Mouse (Mus musculus): ENCODE results near the gene Phrf1. TPM values are rescaled to one million over a fixed set of nuclear protein-coding genes. Genes with fewer than 3 reads are reported as not detected.

The Phrf1 gene
- 52.5 and 77.3 TPM in 2 replicates for total RNA-seq (2017)

DNA sequence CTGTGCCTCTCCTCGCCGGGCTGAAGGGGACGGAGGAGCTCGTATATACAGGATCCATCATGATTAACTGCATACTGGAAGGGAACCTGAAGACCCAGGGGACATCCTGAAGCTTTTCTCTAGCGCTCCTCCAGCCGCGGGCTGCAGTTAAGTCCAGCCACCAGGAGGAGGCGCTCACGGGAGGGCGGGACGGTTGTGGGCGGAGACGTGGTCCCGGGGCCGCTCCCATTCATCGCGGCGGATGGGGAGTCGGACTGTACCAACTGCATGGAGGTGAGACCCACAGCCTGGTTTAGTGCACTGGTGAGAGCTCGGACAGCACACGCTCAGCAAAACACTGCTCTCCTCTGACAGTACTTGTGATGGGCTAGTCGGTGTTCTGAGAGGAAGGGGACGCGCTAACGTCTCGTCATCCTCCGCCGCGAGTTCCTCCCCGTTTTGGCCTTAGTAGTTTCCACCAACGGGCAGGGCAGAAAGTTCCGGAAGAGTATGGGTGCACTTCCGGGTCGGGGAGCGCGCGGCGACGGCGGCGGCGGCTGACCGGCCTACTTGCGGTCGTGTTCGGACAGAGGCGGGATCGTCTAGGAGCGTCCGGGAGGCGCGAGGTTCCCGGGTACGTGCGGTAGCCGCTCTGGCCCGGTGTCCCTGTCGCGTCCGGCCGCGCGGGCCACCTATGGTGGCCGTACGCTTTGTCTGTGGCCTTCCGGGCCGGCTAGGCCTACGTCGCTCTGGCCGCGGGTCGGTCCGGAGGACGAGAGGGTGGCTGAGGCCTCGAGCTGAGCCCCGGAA is at the start of gene Phrf1:
Gene Phrf1, plus strand, starts transcription at position 506 of the 789 bp plus-strand sequence.
- peak; percentile 96 for ATAC-seq (replicated peaks in 1 of 2; ENCODE audit: insufficient read depth in 1 of 2, low FRiP score in 2 of 2, low TSS enrichment in 1 of 2, low read depth in 1 of 2, poor library complexity in 2 of 2, severe bottlenecking in 2 of 2)

DNA sequence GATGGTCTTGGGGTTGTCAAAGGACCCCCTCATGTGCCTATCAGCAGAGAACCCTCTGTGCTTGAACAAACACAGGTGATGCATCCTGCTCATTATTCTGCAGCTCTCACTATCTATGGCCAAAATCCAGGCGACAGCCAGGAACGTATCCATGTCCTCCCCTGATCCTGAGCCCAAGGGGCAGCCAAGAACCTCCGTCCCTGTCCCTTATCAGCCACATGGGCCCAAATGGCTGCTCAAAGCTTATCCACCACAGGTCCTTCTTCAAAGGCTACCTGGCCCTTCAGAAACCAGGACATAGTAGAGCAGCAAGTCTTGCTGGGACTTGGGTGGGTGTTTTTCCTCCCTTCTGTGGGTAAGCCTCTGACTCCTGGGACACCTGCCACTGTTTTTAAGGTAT is 40.4 kb upstream of the Phrf1 start:
- no peak for ATAC-seq (replicated peaks in 1 of 2; ENCODE audit: insufficient read depth in 1 of 2, low FRiP score in 2 of 2, low TSS enrichment in 1 of 2, low read depth in 1 of 2, poor library complexity in 2 of 2, severe bottlenecking in 2 of 2)

DNA sequence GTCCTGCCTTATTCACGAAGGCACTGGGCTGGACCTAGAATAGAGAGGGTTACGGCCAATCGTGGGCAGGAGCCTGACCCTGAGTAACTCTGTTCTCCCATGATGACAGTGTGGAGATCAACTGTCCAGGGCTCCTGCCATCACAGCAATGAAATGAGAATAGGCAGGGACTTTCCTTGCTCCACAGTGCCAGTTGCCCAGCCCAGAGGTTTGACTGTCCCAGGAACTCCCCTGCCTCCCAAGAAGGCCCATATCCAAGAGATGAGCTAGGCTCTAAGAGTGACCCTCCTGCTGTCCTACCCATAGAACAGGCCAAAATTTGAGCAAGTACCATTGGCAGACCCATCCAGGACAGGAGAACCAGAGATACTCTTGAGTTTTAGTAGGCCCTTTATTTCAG is 39.9 kb upstream of the Phrf1 start:
- ATAC-seq (replicated peaks in 1 of 2; ENCODE audit: insufficient read depth in 1 of 2, low FRiP score in 2 of 2, low TSS enrichment in 1 of 2, low read depth in 1 of 2, poor library complexity in 2 of 2, severe bottlenecking in 2 of 2): no peak

DNA sequence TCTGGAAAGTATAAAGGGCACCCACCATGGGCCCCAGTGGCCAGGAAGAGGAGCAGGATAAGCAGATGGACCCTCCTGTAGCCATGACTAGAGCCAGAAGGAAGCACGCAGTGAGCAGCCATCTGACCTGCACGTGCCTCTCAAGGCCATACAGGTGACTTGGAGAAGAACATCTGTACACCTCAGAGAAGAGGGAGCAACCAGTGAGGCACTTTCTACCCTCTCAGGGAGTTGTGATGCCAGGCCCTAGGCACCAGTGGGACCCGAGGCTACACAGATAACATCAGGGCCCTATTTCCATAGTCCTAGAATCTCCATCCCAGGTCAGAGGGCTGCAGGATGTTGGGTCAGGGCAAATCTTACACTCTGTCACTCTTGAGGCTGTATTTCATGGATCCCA is 38.4 kb upstream of the Phrf1 start:
- no peak for ATAC-seq (replicated peaks in 1 of 2; ENCODE audit: insufficient read depth in 1 of 2, low FRiP score in 2 of 2, low TSS enrichment in 1 of 2, low read depth in 1 of 2, poor library complexity in 2 of 2, severe bottlenecking in 2 of 2)

DNA sequence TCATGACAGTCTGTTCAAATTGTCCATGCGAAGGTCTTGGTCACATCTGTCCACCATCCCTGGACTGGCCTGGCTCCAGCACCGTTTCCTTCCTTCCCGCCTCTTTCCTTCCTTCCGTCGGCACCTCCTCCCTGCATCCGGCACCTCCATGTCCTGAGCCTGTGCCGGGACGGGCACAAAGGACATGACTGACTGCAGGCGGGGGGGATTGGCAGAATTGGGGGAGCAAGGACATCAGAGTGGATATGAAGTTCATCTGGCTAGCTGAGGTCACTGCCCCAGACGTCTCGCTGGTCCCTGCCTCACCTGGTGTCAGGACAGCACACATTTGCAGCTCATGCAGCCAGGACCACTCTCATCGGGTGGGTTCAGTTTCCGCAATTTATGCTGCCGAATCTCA is 37.5 kb upstream of the Phrf1 start:
- no peak for ATAC-seq (replicated peaks in 1 of 2; ENCODE audit: insufficient read depth in 1 of 2, low FRiP score in 2 of 2, low TSS enrichment in 1 of 2, low read depth in 1 of 2, poor library complexity in 2 of 2, severe bottlenecking in 2 of 2)

DNA sequence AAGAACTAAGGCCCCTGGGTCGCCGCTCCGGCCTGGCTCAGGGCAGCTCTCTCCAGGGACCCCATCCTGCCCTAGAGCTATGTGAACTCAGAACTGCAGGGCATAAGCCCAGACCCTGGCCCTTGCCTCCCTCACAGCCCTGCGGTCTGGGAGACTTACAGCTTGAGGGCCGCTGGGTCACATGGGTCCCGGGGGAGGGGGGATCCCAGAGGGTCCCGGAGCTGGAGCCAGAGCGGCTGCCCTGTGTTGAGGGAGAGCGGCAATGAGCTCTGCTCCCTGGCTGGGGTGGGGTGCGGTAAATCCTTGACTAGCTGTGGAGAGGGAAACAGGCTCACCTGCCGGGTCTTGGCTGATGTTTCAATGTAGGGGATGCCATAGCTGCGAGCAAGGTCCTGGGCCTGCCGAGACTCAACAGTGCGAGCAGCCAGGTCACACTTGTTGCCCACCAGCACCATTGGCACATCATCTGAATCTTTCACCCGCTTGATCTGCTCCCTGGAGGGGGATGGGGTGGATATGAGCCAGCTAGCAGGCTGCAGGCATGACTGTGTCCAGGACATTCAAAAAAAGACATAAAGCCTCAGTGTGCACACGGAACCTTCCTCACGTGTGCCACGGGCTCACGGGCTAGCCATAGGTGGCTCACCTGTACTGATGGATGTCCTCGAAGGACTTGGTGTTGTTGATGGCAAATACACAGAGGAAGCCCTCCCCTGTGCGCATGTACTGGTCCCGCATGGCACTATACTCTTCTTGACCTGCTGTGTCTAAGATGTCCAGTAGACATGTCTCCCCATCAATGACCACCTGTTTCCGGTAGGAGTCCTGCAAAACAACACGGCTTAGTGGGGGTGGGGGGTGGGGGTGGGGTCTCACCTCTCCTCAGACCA is 36.5 kb upstream of the Phrf1 start:
- ATAC-seq (replicated peaks in 1 of 2; ENCODE audit: insufficient read depth in 1 of 2, low FRiP score in 2 of 2, low TSS enrichment in 1 of 2, low read depth in 1 of 2, poor library complexity in 2 of 2, severe bottlenecking in 2 of 2): no peak

DNA sequence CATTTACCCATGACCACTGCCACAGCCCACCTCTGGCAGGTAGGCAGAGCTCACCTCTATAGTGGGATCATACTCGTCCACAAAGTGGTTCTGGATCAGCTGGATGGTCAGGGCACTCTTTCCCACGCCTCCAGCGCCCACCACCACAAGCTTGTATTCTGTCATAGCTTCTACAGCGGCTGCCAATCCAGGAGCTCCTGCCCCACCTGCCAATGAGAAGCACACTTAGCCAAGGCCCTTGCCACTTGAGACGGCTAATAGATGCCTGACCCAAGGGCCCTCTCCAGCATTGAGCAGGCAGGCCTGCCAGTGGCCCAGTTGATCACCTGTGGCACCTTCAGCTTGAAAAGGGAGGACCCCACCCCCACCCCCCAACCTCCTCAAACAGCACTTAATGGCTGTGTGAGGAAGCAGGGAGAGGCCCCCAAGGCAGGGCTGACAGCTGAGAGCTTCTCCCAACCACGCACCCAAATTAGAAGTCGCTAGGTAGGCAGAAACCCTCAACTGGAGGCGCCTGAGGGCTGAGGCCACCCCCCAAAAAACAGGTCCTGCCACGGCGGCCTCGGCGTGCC is 35.7 kb upstream of the Phrf1 start:
- no peak for ATAC-seq (replicated peaks in 1 of 2; ENCODE audit: insufficient read depth in 1 of 2, low FRiP score in 2 of 2, low TSS enrichment in 1 of 2, low read depth in 1 of 2, poor library complexity in 2 of 2, severe bottlenecking in 2 of 2)

DNA sequence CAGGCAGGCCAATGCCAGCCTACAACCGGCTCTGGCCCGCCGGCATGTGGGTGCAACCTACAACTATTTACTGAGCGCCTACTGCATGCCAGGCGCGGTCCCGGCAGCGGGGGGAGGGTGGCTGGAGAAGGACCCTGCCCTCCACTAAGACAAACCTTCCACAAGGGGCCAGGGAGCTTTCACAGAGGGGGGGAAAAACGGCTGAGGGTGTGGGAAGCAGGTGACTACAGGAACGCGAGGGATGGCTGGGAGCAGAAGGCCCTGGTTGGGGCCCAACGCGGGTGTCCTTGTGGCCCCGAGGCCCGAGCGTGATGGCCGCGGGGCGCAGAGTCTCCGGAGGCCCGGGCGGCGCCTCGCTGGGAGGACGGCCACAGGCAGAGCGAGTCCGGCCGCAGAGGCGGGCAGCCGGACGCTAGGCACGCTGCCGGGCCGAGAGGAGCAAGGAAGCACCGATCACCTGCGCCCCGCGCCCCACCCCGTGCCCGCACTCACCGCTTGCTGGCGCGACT is 35.2 kb upstream of the Phrf1 start:
- ATAC-seq (replicated peaks in 1 of 2; ENCODE audit: insufficient read depth in 1 of 2, low FRiP score in 2 of 2, low TSS enrichment in 1 of 2, low read depth in 1 of 2, poor library complexity in 2 of 2, severe bottlenecking in 2 of 2): no peak

DNA sequence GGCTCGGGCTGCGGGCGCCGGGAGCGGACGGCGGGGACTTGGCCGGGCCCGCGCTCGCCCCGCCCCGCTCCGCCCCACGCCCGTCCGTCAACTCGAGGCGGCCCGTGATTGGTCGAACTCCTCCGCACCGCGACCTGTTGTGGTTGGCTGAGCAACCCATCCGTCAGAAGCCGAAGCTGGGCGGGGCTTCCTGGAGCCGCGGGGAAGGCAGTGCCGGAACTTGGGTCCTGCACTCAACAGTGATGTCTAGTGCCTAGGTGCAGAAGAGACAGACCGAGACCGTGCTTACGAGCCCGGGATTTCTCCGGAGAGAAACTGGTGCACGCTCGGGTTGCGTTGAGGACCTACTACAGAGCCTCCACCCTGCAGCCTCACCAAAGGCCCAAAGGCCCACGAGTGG is 34.6 kb upstream of the Phrf1 start, which contains the start of the genes Hras and Lrrc56:
Gene Hras, minus strand, starts transcription at position 58 of the 400 bp plus-strand sequence.
Gene Lrrc56, plus strand, starts transcription at position 210 of the 400 bp plus-strand sequence.
- ATAC-seq (replicated peaks in 1 of 2; ENCODE audit: insufficient read depth in 1 of 2, low FRiP score in 2 of 2, low TSS enrichment in 1 of 2, low read depth in 1 of 2, poor library complexity in 2 of 2, severe bottlenecking in 2 of 2): peak; percentile 94 to 96

DNA sequence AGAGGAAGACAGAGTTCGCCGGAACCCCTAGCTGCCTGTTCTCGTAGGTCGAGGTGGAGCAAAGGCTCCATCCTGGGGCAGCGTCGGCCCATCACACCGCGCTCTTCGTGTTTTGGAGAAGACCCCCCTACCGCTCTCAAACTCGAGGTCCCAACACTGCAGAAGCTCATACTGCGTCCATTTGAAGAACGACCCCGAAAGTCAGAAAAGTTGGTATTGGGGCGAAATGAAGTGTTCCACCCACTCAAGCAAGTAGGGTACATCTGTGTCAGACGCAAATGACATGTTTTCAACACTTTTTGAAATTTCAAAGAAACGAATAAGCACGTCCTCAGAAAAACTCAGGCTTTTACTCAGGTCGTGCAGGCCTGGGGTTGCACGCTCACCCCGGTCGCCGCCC is 34.2 kb upstream of the Phrf1 start:
- ATAC-seq (replicated peaks in 1 of 2; ENCODE audit: insufficient read depth in 1 of 2, low FRiP score in 2 of 2, low TSS enrichment in 1 of 2, low read depth in 1 of 2, poor library complexity in 2 of 2, severe bottlenecking in 2 of 2): no peak

DNA sequence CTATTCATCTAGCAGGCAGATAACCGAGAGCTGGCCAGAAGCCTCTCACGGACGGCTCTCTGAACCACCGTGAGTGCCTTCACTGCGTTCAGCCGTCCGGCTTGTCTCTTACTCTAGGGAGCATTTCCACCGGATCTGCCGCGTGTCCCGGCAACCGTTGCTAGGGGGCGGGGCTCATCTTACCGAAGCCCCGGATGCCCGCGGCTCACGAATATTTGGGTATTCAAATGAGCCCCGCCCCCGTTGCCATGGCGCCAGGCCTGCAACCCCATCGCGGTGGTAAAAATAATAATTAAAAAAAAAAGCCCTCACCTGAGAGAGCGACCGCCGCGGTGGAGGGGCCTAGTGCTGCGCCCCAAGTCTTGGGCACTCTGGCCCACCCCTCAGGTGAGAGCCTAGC is 33.8 kb upstream of the Phrf1 start:
- peak; percentile 69 to 70 for ATAC-seq (replicated peaks in 1 of 2; ENCODE audit: insufficient read depth in 1 of 2, low FRiP score in 2 of 2, low TSS enrichment in 1 of 2, low read depth in 1 of 2, poor library complexity in 2 of 2, severe bottlenecking in 2 of 2)

DNA sequence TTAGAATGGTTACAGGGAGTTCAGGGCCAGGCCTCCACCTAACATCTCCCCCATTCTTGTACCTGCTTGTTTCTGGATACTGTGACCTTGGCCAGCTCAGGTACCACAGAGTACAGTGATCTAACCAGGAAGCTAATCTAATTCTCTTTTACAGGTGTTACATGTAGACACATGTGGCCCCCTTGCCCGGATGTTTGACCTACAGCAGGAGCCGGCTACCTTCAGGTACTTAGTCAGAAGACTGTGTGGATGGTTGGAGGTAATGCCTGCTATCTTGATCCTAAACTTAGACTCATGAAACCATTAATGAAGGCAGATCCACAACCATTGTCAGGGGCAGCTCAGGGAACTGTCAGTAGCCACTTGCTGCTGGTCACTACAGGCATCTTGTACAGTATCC is 32.8 kb upstream of the Phrf1 start:
- no peak for ATAC-seq (replicated peaks in 1 of 2; ENCODE audit: insufficient read depth in 1 of 2, low FRiP score in 2 of 2, low TSS enrichment in 1 of 2, low read depth in 1 of 2, poor library complexity in 2 of 2, severe bottlenecking in 2 of 2)

DNA sequence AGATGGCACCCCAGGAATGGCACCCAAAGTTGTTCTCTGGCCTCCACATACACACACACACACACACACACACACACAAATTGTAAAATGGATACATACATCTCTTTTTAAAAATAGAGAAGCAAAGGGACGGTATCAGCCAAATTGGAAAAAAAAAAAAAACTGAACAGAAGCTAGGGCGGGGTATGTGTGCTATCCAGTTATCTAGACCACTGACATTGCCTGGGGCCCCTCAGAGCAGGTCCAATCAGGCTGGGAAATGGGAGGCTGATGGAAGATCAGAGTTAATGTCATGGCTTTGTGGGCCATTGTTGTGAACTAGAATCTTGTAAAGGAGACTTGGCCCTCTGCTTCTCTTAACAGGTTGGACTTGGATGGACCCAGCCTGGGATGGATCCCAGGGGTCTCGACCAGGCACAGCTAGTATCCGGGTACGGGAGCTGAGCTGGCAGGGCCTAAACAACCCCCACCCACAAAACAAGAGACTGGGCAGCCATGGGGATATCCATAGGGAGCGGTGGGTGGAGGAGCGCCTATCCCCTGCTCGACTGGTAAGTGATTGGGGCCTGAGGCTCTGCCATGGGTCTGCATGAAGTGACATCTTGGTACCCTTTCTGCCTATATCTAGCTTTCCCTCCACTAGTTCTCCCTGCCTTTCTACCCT is 31.8 kb upstream of the Phrf1 start:
- no peak for ATAC-seq (replicated peaks in 1 of 2; ENCODE audit: insufficient read depth in 1 of 2, low FRiP score in 2 of 2, low TSS enrichment in 1 of 2, low read depth in 1 of 2, poor library complexity in 2 of 2, severe bottlenecking in 2 of 2)

DNA sequence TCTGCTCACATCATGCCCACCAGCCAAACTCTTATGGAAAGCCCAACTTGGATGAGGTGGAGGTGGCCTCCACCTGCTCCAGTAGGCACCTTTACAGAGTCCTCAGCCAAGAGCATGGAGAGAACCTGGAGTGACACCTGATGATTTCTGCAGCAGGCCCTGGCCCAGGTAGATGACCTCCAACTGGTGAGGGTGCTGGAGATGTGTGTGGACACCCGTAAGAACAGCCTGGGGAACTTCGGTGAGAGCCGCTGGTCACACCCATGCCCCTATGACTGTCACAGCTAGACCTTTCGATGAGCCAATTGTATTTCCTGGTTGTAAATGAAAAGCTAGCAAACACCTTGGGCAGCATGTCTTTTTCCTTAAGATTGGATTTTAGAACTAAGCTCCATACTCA is 30.5 kb upstream of the Phrf1 start:
- ATAC-seq (replicated peaks in 1 of 2; ENCODE audit: insufficient read depth in 1 of 2, low FRiP score in 2 of 2, low TSS enrichment in 1 of 2, low read depth in 1 of 2, poor library complexity in 2 of 2, severe bottlenecking in 2 of 2): no peak

DNA sequence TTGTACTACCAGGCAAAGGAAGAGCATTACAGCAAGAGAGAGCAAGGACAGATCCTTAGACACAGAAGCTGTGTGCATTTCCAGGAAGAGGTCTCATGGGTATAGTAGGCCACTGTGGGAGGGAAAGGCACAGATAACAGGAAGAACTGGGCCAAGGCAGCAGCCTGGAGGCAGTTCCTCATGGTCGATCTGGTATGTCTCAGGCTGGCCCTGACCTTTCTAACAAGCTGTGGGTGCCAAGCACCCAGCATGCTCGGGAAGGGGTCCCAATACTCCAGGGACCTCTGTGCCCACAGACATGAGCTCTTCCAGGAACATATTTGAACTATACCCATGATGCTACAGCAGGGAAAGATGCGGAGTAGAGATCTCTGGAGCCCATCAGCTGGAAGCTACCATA is 24.0 kb upstream of the Phrf1 start:
- ATAC-seq (replicated peaks in 1 of 2; ENCODE audit: insufficient read depth in 1 of 2, low FRiP score in 2 of 2, low TSS enrichment in 1 of 2, low read depth in 1 of 2, poor library complexity in 2 of 2, severe bottlenecking in 2 of 2): no peak

DNA sequence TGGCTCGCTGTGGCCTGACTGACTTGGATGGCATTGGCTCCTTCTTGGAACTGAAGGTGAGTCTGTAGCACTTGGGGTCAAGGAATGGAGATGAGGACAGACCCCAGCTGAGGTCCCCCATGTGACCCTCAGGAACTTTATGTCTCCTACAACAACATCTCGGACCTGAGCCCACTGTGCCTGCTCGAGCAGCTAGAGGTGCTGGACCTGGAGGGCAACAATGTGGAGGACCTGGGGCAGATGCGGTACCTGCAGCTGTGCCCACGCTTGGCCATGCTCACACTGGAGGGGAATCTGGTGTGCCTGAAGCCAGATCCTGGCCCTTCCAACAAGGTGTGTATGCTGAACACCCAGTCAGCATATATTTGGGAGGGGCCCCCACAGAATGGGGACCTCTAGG is 23.1 kb upstream of the Phrf1 start:
- ATAC-seq (replicated peaks in 1 of 2; ENCODE audit: insufficient read depth in 1 of 2, low FRiP score in 2 of 2, low TSS enrichment in 1 of 2, low read depth in 1 of 2, poor library complexity in 2 of 2, severe bottlenecking in 2 of 2): no peak

DNA sequence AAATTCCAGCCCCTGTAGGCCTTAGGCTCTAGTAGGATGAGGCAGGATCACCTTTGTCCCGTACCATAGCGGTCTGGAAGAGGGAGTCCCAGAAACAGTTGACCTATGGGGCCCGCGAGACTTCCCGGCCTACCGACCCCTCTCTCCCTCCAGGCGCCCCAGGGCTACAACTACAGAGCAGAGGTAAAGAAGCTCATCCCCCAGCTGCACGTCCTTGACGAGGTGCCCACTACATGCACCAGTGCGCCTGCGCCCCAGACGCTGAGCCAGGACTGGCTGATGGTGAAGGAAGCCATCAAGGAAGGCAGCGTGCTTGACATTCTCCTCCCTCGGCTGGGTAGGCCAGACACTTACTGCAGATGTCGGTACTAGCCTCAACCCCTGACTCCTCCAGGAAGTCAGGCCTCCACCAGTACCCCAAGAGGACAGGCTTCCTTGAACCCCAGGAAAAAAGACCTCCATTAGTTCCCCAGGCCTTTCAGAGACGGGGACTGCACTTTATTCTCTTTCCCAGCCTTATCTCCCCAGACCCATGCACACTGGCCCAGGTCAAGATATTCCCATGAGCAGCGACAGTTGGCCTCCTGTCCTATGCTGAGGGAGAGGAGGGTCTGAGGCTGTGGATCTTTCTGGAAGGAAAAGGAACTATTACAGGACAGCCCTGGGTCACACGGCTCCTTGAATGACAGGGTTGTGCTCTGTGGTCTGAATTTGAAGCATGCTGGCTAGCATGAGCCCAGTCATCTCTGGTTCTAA is 22.2 kb upstream of the Phrf1 start:
- 0 out of 4 replicates have a peak, but pooled peaks of 1 of the 2 experiments have one; percentile 19 for ATAC-seq (replicated peaks in 1 of 2; ENCODE audit: insufficient read depth in 1 of 2, low FRiP score in 2 of 2, low TSS enrichment in 1 of 2, low read depth in 1 of 2, poor library complexity in 2 of 2, severe bottlenecking in 2 of 2)

All from hematopoietic stem cell, adult 5-6 weeks (primary cell).